Mouse (Mus musculus): ENCODE results near the gene Itpripl2. TPM values are rescaled to one million over a fixed set of nuclear protein-coding genes. Genes with fewer than 3 reads are reported as not detected.

Gene Itpripl2
- 3.8 and 4.7 TPM in 2 replicates for polyA plus RNA-seq (2015; fragmentation: Nextera tagmentation; extraction: Ambion mirVana)

GRCm38 (mm10) chr7:118491431-118492147, at the start of gene Itpripl2:
Gene Itpripl2 (minus strand): TSS chr7:118491975.
- H3K4me1 ChIP-seq (ENCODE audit: insufficient read depth, low read length) = peaks cover 34% of the 10 kb centered on the region
- H3K4me2 ChIP-seq (replicated peaks; ENCODE audit: low read depth, low read length) = peak within 1 kb of the TSS; percentile 78
- WGBS = 0% methylated on average over 53 of the region's 55 CpGs
- no peaks in the 10 kb centered on the region for H3K36me3 ChIP-seq (ENCODE audit: insufficient read depth, low read length)
- H3K9ac ChIP-seq (replicated peaks; ENCODE audit: low read length) = peak within 1 kb of the TSS; percentile 95
- ATAC-seq (ENCODE audit: low FRiP score, low TSS enrichment) = peak; percentile 93
- peaks cover 25% of the 10 kb centered on the region for H3K27me3 ChIP-seq (ENCODE audit: insufficient read depth, low read length)
- peak within 1 kb of the TSS; percentile 81 for H3K4me3 ChIP-seq (ENCODE audit: low read length)
- peak within 1 kb of the TSS; percentile 92 for H3K27ac ChIP-seq (ENCODE audit: low read length)
- no peaks in the 10 kb centered on the region for H3K9me3 ChIP-seq (ENCODE audit: low read length)

GRCm38 (mm10) chr7:118535076-118535475, 43.3 kb upstream of the Itpripl2 start:
- Histone ChIP-seq H3K4me2 (replicated peaks; ENCODE audit: low read depth, low read length) (no peak overlapping the region), H3K27ac (ENCODE audit: low read length) (no peak overlapping the region), H3K9me3 (ENCODE audit: low read length) (no peaks in the 10 kb centered on the region), H3K27me3 (ENCODE audit: insufficient read depth, low read length) (no peaks in the 10 kb centered on the region), H3K4me1 (ENCODE audit: insufficient read depth, low read length) (peaks cover 7% of the 10 kb centered on the region; the same call in 1 of the 2 replicates), H3K9ac (replicated peaks; ENCODE audit: low read length) (no peak overlapping the region), H3K36me3 (ENCODE audit: insufficient read depth, low read length) (no peaks in the 10 kb centered on the region), H3K4me3 (ENCODE audit: low read length) (no peak overlapping the region)
- ATAC-seq (ENCODE audit: low FRiP score, low TSS enrichment) = no peak
- 88% methylated on average over 4 of the region's 4 CpGs for whole genome bisulfite sequencing

GRCm38 (mm10) chr7:118534326-118534725, 42.6 kb upstream of the Itpripl2 start:
- 85% methylated on average over 3 of the region's 3 CpGs for WGBS
- H3K4me1 ChIP-seq (ENCODE audit: insufficient read depth, low read length) = peaks cover 7% of the 10 kb centered on the region; the same call in 1 of the 2 replicates
- H3K27me3 ChIP-seq (ENCODE audit: insufficient read depth, low read length) = no peaks in the 10 kb centered on the region
- no peak overlapping the region for H3K4me3 ChIP-seq (ENCODE audit: low read length)
- H3K27ac ChIP-seq (ENCODE audit: low read length) = no peak overlapping the region
- ATAC-seq (ENCODE audit: low FRiP score, low TSS enrichment) = no peak
- H3K36me3 ChIP-seq (ENCODE audit: insufficient read depth, low read length) = no peaks in the 10 kb centered on the region
- H3K4me2 ChIP-seq (replicated peaks; ENCODE audit: low read depth, low read length) = no peak overlapping the region
- H3K9ac ChIP-seq (replicated peaks; ENCODE audit: low read length) = no peak overlapping the region
- H3K9me3 ChIP-seq (ENCODE audit: low read length) = no peaks in the 10 kb centered on the region

DNA sequence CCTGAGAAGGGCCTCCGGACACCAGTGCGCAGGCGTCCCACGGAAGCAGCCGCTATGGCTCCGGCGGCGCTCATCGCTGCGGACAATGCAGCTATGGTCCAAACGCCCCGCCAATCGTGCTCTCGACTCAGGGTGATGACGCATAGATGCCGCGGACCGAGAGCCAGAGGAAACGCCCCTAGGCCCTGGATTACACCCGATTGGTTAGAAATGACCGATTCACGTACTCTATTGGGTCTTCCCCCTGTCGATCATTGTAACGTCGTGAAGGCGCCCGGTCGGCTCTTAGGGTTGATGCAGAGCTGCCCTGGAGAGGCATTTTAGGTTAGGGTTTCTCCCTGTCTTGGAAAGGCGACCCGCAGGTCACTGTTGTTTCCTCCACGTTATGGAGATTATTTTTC, 41.4 kb upstream of the Itpripl2 start, which contains the start of gene Coq7:
Gene Coq7, minus strand, starts transcription at position 179 of the 401 bp plus-strand sequence.
- peak; percentile 100 for ATAC-seq (ENCODE audit: low FRiP score, low TSS enrichment)
- under 1% methylated on average over 31 of the region's 31 CpGs for WGBS
- H3K27ac ChIP-seq (ENCODE audit: low read length) = peak within 1 kb of the TSS; percentile 96

DNA sequence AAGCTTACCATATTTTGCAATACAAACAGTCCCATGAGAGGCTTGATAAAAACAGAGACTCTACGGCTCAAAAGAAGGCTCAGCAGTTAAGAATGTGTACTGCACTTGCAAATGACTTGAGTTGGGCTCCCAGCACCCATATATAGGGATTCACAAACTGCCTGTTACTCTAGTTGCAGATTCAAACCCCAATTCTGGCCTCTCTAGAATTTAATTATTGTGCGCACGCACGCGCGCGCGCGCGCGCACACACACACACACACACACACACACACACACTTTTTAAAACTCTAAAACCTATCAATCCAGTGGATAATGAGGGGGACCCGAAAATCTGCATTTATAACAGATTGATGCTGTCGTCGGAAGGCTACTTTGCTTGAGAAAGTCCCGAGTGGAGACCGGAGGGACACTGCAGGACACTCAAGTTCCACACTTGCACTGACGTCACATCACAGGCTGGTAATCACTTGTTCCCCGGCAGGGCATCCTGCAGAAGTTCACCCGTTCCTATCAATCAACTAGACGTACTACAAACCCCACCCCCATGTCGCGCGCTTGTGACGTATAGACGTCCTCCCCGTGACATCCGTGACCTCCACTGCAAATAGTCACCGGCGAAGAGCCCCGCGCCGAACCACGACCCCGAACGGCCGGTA, 40.9 kb upstream of the Itpripl2 start:
- Histone ChIP-seq H3K9me3 (ENCODE audit: low read length) (no peaks in the 10 kb centered on the region), H3K9ac (replicated peaks; ENCODE audit: low read length) (peak overlapping the region; percentile 89), H3K27me3 (ENCODE audit: insufficient read depth, low read length) (no peaks in the 10 kb centered on the region), H3K4me2 (replicated peaks; ENCODE audit: low read depth, low read length) (peak overlapping the region; percentile 68), H3K4me3 (ENCODE audit: low read length) (peak overlapping the region; percentile 67), H3K4me1 (ENCODE audit: insufficient read depth, low read length) (peaks cover 7% of the 10 kb centered on the region; the same call in 1 of the 2 replicates), H3K36me3 (ENCODE audit: insufficient read depth, low read length) (no peaks in the 10 kb centered on the region; the same call in 1 of the 2 replicates), H3K27ac (ENCODE audit: low read length) (peak overlapping the region; percentile 96)
- peak; percentile 94 for ATAC-seq (ENCODE audit: low FRiP score, low TSS enrichment)
- WGBS = under 1% methylated on average over 36 of the region's 36 CpGs

More for the DNA sequence above, 41.4 kb upstream of the Itpripl2 start, which contains the start of gene Coq7:
- H3K9ac ChIP-seq (replicated peaks; ENCODE audit: low read length) = peak within 1 kb of the TSS; percentile 89
- H3K36me3 ChIP-seq (ENCODE audit: insufficient read depth, low read length) = no peaks in the 10 kb centered on the region; the same call in 1 of the 2 replicates
- H3K9me3 ChIP-seq (ENCODE audit: low read length) = no peaks in the 10 kb centered on the region
- H3K4me1 ChIP-seq (ENCODE audit: insufficient read depth, low read length) = peaks cover 7% of the 10 kb centered on the region; the same call in 1 of the 2 replicates
- H3K4me3 ChIP-seq (ENCODE audit: low read length) = peak within 1 kb of the TSS; percentile 67
- no peaks in the 10 kb centered on the region for H3K27me3 ChIP-seq (ENCODE audit: insufficient read depth, low read length)
- peak within 1 kb of the TSS; percentile 71 for H3K4me2 ChIP-seq (replicated peaks; ENCODE audit: low read depth, low read length)

- 80% methylated on average over 4 of the region's 4 CpGs for WGBS
- Histone ChIP-seq H3K36me3 (ENCODE audit: insufficient read depth, low read length) (peaks cover 31% of the 10 kb centered on the region), H3K4me1 (ENCODE audit: insufficient read depth, low read length) (0 out of 2 replicates have a peak, but pooled peaks cover under 1% of the 10 kb centered on the region), H3K27ac (ENCODE audit: low read length) (no peak overlapping the region), H3K9me3 (ENCODE audit: low read length) (no peaks in the 10 kb centered on the region), H3K27me3 (ENCODE audit: insufficient read depth, low read length) (no peaks in the 10 kb centered on the region), H3K4me2 (replicated peaks; ENCODE audit: low read depth, low read length) (no peak overlapping the region), H3K9ac (replicated peaks; ENCODE audit: low read length) (no peak overlapping the region), H3K4me3 (ENCODE audit: low read length) (no peak overlapping the region)
- ATAC-seq (ENCODE audit: low FRiP score, low TSS enrichment) = no peak
Measured at GRCm38 (mm10) chr7:118526967-118527366, 35.2 kb upstream of the Itpripl2 start.

- H3K4me1 ChIP-seq (ENCODE audit: insufficient read depth, low read length) = no peaks in the 10 kb centered on the region; the same call in 1 of the 2 replicates
- H3K36me3 ChIP-seq (ENCODE audit: insufficient read depth, low read length) = peaks cover 27% of the 10 kb centered on the region
- no peak overlapping the region for H3K4me3 ChIP-seq (ENCODE audit: low read length)
- no peak overlapping the region for H3K4me2 ChIP-seq (replicated peaks; ENCODE audit: low read depth, low read length)
- no peak for ATAC-seq (ENCODE audit: low FRiP score, low TSS enrichment)
- H3K27me3 ChIP-seq (ENCODE audit: insufficient read depth, low read length) = no peaks in the 10 kb centered on the region
- H3K9me3 ChIP-seq (ENCODE audit: low read length) = no peaks in the 10 kb centered on the region
- no peak overlapping the region for H3K9ac ChIP-seq (replicated peaks; ENCODE audit: low read length)
- H3K27ac ChIP-seq (ENCODE audit: low read length) = no peak overlapping the region
- 80% methylated on average over 5 of the region's 5 CpGs for WGBS
Measured at GRCm38 (mm10) chr7:118522077-118522476, 30.3 kb upstream of the Itpripl2 start.

GRCm38 (mm10) chr7:118519661-118520060, 27.9 kb upstream of the Itpripl2 start:
- Histone ChIP-seq H3K4me1 (ENCODE audit: insufficient read depth, low read length) (no peaks in the 10 kb centered on the region; the same call in 1 of the 2 replicates), H3K9ac (replicated peaks; ENCODE audit: low read length) (no peak overlapping the region), H3K27ac (ENCODE audit: low read length) (no peak overlapping the region), H3K27me3 (ENCODE audit: insufficient read depth, low read length) (no peaks in the 10 kb centered on the region), H3K4me2 (replicated peaks; ENCODE audit: low read depth, low read length) (no peak overlapping the region), H3K36me3 (ENCODE audit: insufficient read depth, low read length) (peaks cover 10% of the 10 kb centered on the region), H3K9me3 (ENCODE audit: low read length) (no peaks in the 10 kb centered on the region), H3K4me3 (ENCODE audit: low read length) (no peak overlapping the region)
- WGBS = 80% methylated on average over 8 of the region's 8 CpGs
- no peak for ATAC-seq (ENCODE audit: low FRiP score, low TSS enrichment)

DNA sequence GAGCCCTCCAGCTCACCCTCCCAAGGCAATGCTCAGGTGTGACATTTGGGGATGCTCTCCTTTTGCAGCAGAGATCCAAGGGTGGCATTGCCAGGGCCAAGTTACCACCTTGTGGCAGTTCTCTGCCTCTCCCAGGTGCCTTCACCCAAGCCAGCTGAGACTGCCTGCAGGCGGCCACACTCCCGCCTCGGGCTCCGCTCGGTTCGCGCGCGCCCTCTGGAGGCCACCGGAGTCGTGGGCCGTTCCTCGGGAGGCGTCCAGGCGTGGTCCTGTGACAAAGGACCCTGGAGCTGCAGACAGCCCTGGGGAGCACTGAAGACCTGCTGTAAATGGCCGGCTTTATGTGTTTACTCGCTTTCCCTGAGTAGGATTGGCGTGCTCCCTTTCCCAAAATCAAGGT, 26.9 kb upstream of the Itpripl2 start:
- no peak overlapping the region for H3K9ac ChIP-seq (replicated peaks; ENCODE audit: low read length)
- no peak overlapping the region for H3K4me3 ChIP-seq (ENCODE audit: low read length)
- no peak overlapping the region for H3K4me2 ChIP-seq (replicated peaks; ENCODE audit: low read depth, low read length)
- WGBS = 0% methylated on average over 18 of the region's 18 CpGs
- H3K27me3 ChIP-seq (ENCODE audit: insufficient read depth, low read length) = no peaks in the 10 kb centered on the region
- no peaks in the 10 kb centered on the region; the same call in 1 of the 2 replicates for H3K4me1 ChIP-seq (ENCODE audit: insufficient read depth, low read length)
- no peak overlapping the region for H3K27ac ChIP-seq (ENCODE audit: low read length)
- H3K36me3 ChIP-seq (ENCODE audit: insufficient read depth, low read length) = peaks cover 5% of the 10 kb centered on the region
- no peaks in the 10 kb centered on the region for H3K9me3 ChIP-seq (ENCODE audit: low read length)
- ATAC-seq (ENCODE audit: low FRiP score, low TSS enrichment) = peak; percentile 79
